Mouse (Mus musculus): ENCODE data around the gene Gar1. TPM values are rescaled to one million over a fixed set of nuclear protein-coding genes. Genes with fewer than 3 reads are reported as not detected.

Gene Gar1
- total and polyA plus RNA-seq, 3 experiments = 87.1 to 473 (median 461) TPM

- TF ChIP-seq NRF1 (IDR thresholded peaks at IDR 0.05; ENCODE audit: insufficient read depth, low read depth, low read length, poor library complexity, severe bottlenecking) (peak; percentile 67), MAZ (IDR thresholded peaks at IDR 0.05; ENCODE audit: low read depth, low read length) (no peak)
Measured at GRCm38 (mm10) chr3:129831035-129831568, at the start of gene Gar1 (continued).

GRCm38 (mm10) chr3:129879913-129880312 is 48.7 kb upstream of the Gar1 start:
- H3K79me2 ChIP-seq (ENCODE audit: control insufficient read depth, insufficient read depth, low read length, poor library complexity) = peaks cover 35% of the 10 kb centered on the region
- H3K27ac ChIP-seq (ENCODE audit: control insufficient read depth, low read depth, low read length) = 0 out of 2 replicates have a peak overlapping the region, but pooled peaks have one; percentile 25
- no peaks in the 10 kb centered on the region for H3K27me3 ChIP-seq (ENCODE audit: control insufficient read depth in 1 of 2, insufficient read depth in 2 of 2, low read length in 2 of 2)
- H3K36me3 ChIP-seq (ENCODE audit: control insufficient read depth in 1 of 2, insufficient read depth in 2 of 2, low read length in 2 of 2) = peaks cover 5 to 20% of the 10 kb centered on the region in 2 experiments
- H3K4me3 ChIP-seq (ENCODE audit: control insufficient read depth in 1 of 2, insufficient read depth in 1 of 2, low read depth in 2 of 2, low read length in 2 of 2) = peak overlapping the region; percentile 35 to 61
- TF ChIP-seq MYC (IDR thresholded peaks at IDR 0.05; ENCODE audit: low read depth, low read length) (no peak), SMC3 (IDR thresholded peaks at IDR 0.05; ENCODE audit: low read depth, low read length) (no peak), NELFE (IDR thresholded peaks at IDR 0.05; ENCODE audit: low read depth, low read length) (no peak), KAT2A (conservative IDR thresholded peaks at IDR 0.05; ENCODE audit: low read depth, low read length) (no peak), TBP (IDR thresholded peaks at IDR 0.05; ENCODE audit: low read depth, low read length) (no peak), MAZ (IDR thresholded peaks at IDR 0.05; ENCODE audit: low read depth, low read length) (no peak), TAL1 (IDR thresholded peaks at IDR 0.05; ENCODE audit: low read length) (no peak), MYB (IDR thresholded peaks at IDR 0.05; ENCODE audit: low read depth, low read length) (no peak), ZKSCAN1 (IDR thresholded peaks at IDR 0.05; ENCODE audit: low read depth, low read length) (peak; percentile 64; the same call in 1 of the 2 replicates)
- no peak for DNase-seq (ENCODE audit: low read depth, low spot score)
- H3K9ac ChIP-seq (ENCODE audit: control insufficient read depth, low read depth, low read length, poor library complexity, severe bottlenecking) = peak overlapping the region; percentile 48
- no peaks in the 10 kb centered on the region for H3K9me3 ChIP-seq (replicated peaks; ENCODE audit: insufficient read depth, low read length)
- peaks cover 11 to 35% of the 10 kb centered on the region in 2 experiments for H3K4me1 ChIP-seq (ENCODE audit: control insufficient read depth in 1 of 2, insufficient read depth in 2 of 2, low read length in 2 of 2)

- Histone ChIP-seq H3K27me3 (ENCODE audit: control insufficient read depth in 1 of 2, insufficient read depth in 2 of 2, low read length in 2 of 2) (no peaks in the 10 kb centered on the region), H3K4me3 (ENCODE audit: control insufficient read depth in 1 of 2, insufficient read depth in 1 of 2, low read depth in 2 of 2, low read length in 2 of 2) (peak overlapping the region; percentile 77 to 89), H3K27ac (ENCODE audit: control insufficient read depth, low read depth, low read length) (peak overlapping the region; percentile 53; the same call in 1 of the 2 replicates), H3K79me2 (ENCODE audit: control insufficient read depth, insufficient read depth, low read length, poor library complexity) (peaks cover 32% of the 10 kb centered on the region), H3K36me3 (ENCODE audit: control insufficient read depth in 1 of 2, insufficient read depth in 2 of 2, low read length in 2 of 2) (peaks cover 5 to 20% of the 10 kb centered on the region in 2 experiments), H3K4me1 (ENCODE audit: control insufficient read depth in 1 of 2, insufficient read depth in 2 of 2, low read length in 2 of 2) (peaks cover 11 to 35% of the 10 kb centered on the region in 2 experiments), H3K9me3 (replicated peaks; ENCODE audit: insufficient read depth, low read length) (no peaks in the 10 kb centered on the region), H3K9ac (ENCODE audit: control insufficient read depth, low read depth, low read length, poor library complexity, severe bottlenecking) (peak overlapping the region; percentile 91)
- TF ChIP-seq BHLHE40 (IDR thresholded peaks at IDR 0.05; ENCODE audit: borderline replicate concordance, low read depth, low read length) (peak; percentile 85), ZC3H11A (IDR thresholded peaks at IDR 0.05; ENCODE audit: low read depth, low read length) (no peak), UBTF (IDR thresholded peaks at IDR 0.05; ENCODE audit: borderline replicate concordance, insufficient read depth, low read depth, low read length) (no peak), NRF1 (IDR thresholded peaks at IDR 0.05; ENCODE audit: insufficient read depth, low read depth, low read length, poor library complexity, severe bottlenecking) (peak; percentile 39; the same call in 1 of the 2 replicates)
- DNase-seq (ENCODE audit: low read depth, low spot score) = peak; percentile 77
Measured at GRCm38 (mm10) chr3:129879131-129879757, 48.0 kb upstream of the Gar1 start.

All from MEL (cell line).